Mouse (Mus musculus): ENCODE measurements at regions not wholly inside any gene's neighbourhood (a gene's known extent, or its start where the extent isn't known, plus 50 kb on each side); places are given as distances from the start of the nearest gene placed in this dataset.

DNA sequence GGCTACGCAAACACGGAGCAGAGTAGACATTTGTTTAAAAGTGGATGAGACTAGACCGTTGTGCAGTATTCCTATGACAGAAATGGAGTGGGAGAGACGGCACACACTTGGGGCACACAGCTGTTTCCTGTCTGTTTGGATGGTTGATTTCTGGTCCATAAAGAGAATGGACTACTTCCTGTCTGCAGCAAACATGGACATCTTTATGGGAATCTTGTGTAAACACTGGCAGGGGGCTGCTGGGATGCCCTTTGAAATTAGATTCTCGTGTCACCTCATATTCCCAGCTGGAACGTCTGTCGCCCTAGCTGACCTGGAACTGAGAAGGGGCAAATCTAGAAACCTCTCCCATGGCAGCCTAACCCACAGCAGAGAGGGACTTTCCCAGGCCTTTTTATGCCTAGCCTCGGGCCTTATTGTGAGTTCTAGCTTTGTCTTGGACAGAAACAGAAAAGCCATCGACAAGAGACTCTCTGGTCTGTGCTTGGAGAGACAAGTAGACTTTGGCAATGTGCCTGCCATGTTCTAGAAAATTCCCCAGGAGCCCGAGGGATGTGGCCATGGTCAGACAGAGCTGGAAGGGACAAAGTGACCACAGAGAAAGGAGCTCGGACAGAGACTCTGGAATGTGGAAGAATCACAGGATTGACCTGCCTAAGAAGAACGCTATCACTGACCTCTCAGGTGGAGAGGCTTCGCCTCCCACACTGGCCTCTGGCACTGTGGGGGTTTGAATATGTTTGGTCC is 107.5 kb downstream of the Mis18a start:
- no peak for ATAC-seq (ENCODE audit: insufficient number of reproducible peaks, low FRiP score, low TSS enrichment)

GRCm38 (mm10) chr16:90615791-90616190 is 111.4 kb downstream of the Mis18a start:
- no peak for ATAC-seq (ENCODE audit: insufficient number of reproducible peaks, low FRiP score, low TSS enrichment)

GRCm38 (mm10) chr16:90614137-90614536 is 113.1 kb downstream of the Mis18a start:
- ATAC-seq (ENCODE audit: insufficient number of reproducible peaks, low FRiP score, low TSS enrichment), result no peak

DNA sequence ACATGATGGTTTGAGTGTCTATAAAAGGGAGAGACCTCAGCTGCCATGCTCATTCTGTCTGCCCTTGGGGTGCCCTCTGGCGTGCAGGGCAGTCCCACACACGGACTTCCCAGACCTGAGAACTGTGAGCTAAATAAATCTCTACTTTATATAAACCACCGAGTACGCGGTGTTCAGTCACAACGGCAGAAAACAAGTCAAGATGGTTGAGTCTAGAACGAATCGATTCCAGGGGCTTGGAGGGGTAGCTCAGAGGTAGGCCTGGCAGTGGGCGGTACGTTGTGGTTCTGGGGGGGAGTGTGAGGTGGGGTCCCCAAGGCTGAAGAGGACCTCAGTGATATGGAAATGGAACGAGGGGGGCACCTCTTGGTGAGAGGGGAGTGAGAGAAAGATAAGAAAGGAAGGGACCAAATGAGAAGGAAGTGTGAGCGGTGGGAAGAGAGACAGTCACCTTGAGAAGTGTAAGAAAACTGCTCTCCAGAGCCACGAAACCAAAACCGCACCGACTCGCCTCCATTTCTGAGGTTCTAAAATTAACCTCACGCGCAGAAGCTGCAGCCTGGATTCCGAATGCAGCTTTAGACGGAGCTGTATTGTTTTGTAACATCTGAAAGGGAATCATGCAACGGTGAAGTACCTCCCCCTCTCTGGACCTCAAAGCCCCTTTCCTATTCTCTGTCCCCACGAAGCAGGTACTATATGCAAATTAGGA is 117.0 kb downstream of the Mis18a start:
- no peak for ATAC-seq (ENCODE audit: insufficient number of reproducible peaks, low FRiP score, low TSS enrichment)

- ATAC-seq (ENCODE audit: insufficient number of reproducible peaks, low FRiP score, low TSS enrichment), result peak; percentile 67; the same call in 1 of the 2 replicates
These were observed 127.8 kb downstream of the Mis18a start for GRCm38 (mm10) chr16:90599329-90599870.

DNA sequence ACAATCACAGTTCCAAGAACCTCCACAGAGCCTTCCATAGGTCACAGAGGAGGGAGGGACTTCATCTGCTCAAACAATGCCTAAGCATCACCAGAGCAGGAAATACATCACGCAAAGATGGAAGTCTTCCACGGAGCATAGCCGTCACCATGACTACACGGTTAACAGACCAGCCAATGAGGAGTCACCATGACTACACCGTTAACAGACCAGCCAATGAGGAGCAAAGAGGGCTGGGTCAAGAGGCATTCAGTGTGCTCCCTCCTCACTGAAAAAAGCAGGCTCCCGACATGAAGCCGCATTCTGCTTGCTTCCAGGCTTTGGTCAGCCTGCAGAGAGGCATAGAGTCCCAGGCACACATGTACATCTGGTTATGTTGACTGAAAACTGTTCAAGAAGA is 128.5 kb downstream of the Mis18a start:
- ATAC-seq (ENCODE audit: insufficient number of reproducible peaks, low FRiP score, low TSS enrichment), result no peak

DNA sequence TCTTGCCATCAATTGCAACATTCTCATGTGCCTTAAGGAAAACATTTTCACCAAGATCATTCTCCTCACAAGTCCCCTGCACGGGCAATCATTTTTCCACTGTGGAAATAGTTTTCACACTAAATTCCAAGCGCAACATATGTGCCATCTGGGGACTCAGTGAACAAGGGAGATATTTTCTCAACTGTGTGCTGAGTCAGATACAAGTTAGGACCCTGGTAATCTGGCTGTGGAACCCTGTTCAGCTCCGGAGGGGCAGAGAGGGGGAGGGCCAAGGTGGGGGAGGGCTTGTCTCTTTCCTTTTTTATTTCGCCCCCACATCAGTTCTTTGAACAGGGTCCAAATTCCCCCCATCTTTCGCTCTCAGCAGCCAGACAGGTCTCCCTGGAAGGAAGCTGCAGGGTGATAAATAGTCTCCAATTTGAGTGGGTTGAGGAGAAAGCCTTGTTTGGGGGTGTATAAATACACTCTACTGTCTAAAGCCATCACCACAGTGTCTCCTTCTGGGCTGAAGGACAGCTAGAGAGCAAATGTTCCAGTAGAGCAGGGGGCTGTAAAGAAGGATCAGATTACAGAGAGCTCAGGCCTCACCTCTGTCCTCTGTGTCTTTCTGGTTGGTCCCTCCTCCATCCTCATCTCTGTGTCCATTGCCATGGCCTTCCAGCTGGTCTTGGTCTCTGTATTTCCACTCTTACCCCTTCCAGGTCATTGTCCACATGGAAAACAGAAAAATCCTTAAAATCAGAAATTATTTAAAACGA is 134.3 kb downstream of the Mis18a start:
- no peak for ATAC-seq (ENCODE audit: insufficient number of reproducible peaks, low FRiP score, low TSS enrichment)

DNA sequence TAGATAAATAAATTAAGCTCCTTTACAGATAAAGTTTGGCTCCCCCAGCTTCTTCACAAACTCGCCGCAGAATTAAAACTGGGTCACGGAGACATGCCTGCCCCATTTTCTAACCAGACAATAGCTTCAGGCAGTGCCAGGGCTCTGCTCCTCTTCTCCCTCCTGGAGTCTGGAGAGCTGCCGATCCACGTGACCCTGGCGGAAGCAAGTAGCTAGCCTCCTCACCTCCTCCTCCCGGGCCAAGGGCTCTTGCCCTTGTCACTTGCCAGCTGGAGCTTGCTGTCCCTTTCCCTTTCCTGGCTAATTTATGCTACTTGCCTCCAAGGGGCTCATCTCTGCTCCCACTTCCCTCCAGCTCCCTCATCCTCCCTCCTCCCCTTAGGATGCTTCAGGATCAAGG is 142.0 kb downstream of the Mis18a start:
- ATAC-seq (ENCODE audit: insufficient number of reproducible peaks, low FRiP score, low TSS enrichment), result peak; percentile 74

DNA sequence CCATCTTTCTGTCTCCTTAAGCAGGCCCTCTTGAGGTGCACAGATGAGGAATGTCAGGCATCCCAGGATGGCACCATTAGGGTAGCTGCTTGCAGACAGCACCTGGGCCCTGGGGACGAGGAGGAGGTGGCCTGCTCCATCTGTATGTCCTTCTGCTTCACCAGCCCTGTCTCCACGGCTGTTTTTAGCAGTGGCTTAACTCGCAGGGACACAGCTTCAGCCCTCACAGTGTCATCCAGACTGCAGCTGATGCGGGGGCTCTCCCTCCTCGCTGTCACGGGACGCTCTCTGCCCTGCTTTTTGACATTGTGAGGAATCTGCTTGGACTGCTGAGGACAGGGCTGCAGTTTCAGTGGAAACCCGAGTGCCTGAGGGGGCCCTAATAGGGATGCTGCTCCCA is 146.8 kb downstream of the Mis18a start:
- ATAC-seq (ENCODE audit: insufficient number of reproducible peaks, low FRiP score, low TSS enrichment), result peak; percentile 42; the same call in 1 of the 2 replicates

- ATAC-seq (ENCODE audit: insufficient number of reproducible peaks, low FRiP score, low TSS enrichment), result no peak
These were observed 156.1 kb downstream of the Mis18a start for GRCm38 (mm10) chr16:90571107-90571506.

DNA sequence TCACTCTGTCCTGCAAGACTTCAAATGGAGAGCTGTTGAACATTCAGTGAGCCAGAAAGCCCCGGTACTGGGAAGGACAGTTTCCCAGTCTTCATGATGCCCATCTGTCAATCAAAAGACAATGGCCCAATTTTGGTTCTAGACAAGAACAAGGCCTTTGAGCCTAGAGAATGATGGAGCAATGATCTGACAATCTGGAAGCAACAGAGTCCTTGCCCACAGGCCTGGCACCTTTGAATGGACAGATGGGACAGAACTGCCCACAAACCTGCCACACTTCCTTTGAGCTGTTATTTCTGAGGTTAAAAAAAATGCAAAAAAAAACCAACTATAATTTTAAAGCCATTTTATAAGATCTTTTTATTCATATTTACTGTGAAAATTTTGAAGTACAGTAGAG is 157.4 kb downstream of the Mis18a start:
- peak; percentile 88 for ATAC-seq (ENCODE audit: insufficient number of reproducible peaks, low FRiP score, low TSS enrichment)

GRCm38 (mm10) chr16:90565182-90565581 is 162.0 kb downstream of the Mis18a start:
- ATAC-seq (ENCODE audit: insufficient number of reproducible peaks, low FRiP score, low TSS enrichment), result no peak

GRCm38 (mm10) chr16:90553120-90553519 is 167.3 kb downstream of the Hunk start:
- no peak for ATAC-seq (ENCODE audit: insufficient number of reproducible peaks, low FRiP score, low TSS enrichment)

DNA sequence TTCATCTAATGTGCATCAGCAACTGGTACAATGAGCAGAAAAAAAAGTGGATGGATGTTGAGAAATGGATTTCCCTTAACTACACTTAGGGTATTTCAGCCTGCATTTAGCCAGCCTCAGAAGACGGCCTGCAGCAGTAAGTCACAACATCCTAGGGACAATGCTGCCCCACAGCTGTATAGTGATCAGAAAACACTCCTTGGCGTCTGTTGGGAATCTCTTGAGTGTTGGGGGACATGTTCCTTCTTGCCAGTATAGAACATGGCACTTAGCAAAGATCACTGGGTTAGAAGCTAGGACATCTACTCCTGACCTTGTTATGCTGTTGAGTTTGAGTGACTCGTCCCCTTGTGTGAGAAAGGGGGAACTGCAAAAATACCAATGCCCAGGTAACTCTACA is 165.2 kb downstream of the Hunk start:
- no peak for ATAC-seq (ENCODE audit: insufficient number of reproducible peaks, low FRiP score, low TSS enrichment)

- no peak for ATAC-seq (ENCODE audit: insufficient number of reproducible peaks, low FRiP score, low TSS enrichment)
These were observed 164.4 kb downstream of the Hunk start for GRCm38 (mm10) chr16:90550058-90550795.

All from cerebellum, adult (tissue).